Mouse (Mus musculus) midbrain, postnatal 0 days (tissue): ENCODE data around the gene Chst11. TPM values are rescaled to one million over a fixed set of nuclear protein-coding genes. Genes with fewer than 3 reads are reported as not detected.

ENCODE experiments used
- ATAC-seq: fragments of 200-750 bp; cut with Nextera tagmentation; 2 replicates; pipeline ENCODE4 v1.8.0; 2017; ENCODE audit warnings: moderate number of reproducible peaks, mild to moderate bottlenecking, moderate TSS enrichment, moderate library complexity; ENCODE audit not compliant: low FRiP score
- DNase-seq: peaks from one replicate; pipeline ENCODE4 v3.0.0-alpha.2; 2015; ENCODE audit warnings: low spot score
- H3K27ac ChIP-seq: fragments of 300-500 bp; sonication (generic); 2 replicates; pipeline ENCODE4 v1.5.1; 2014; ENCODE audit warnings: low read depth, mild to moderate bottlenecking, low read length, mixed read lengths
- H3K27me3 ChIP-seq: fragments of 300-500 bp; sonication (generic); 2 replicates; pipeline ENCODE4 v1.6.1; 2014; ENCODE audit warnings: low read length, control low read depth, mixed read lengths; ENCODE audit not compliant: insufficient read depth
- H3K36me3 ChIP-seq: fragments of 300-500 bp; sonication (generic); 2 replicates; pipeline ENCODE4 v1.6.1; 2014; ENCODE audit warnings: low read length, control low read depth, mixed read lengths; ENCODE audit not compliant: insufficient read depth
- H3K4me1 ChIP-seq: fragments of 300-500 bp; sonication (generic); 2 replicates; pipeline ENCODE4 v1.6.1; 2014; ENCODE audit warnings: mild to moderate bottlenecking, control low read depth, antibody characterized with exemption, low read length, mixed read lengths; ENCODE audit not compliant: insufficient read depth
- H3K4me2 ChIP-seq: fragments of 300-500 bp; sonication (generic); 2 replicates; pipeline ENCODE4 v1.6.1; 2014; ENCODE audit warnings: low read depth, mild to moderate bottlenecking, low read length, mixed read lengths; ENCODE audit not compliant: poor library complexity, severe bottlenecking
- H3K4me3 ChIP-seq: fragments of 300-500 bp; sonication (generic); 2 replicates; pipeline ENCODE4 v1.5.1; 2014; ENCODE audit warnings: low read depth, mild to moderate bottlenecking, low read length, moderate library complexity
- H3K9ac ChIP-seq: fragments of 300-500 bp; sonication (generic); replicated peaks from 2 replicates; pipeline ENCODE4 v1.6.1; 2014; ENCODE audit warnings: mild to moderate bottlenecking, low read length, moderate library complexity, mixed read lengths; ENCODE audit not compliant: poor library complexity, severe bottlenecking
- H3K9me3 ChIP-seq: fragments of 300-500 bp; sonication (generic); 2 replicates; pipeline ENCODE4 v1.6.1; 2016; ENCODE audit warnings: low read length, control low read depth
- CTCF ChIP-seq: IDR thresholded peaks from 2 replicates; pipeline ENCODE4 v1.5.1; 2016; ENCODE audit warnings: antibody characterized with exemption, mild to moderate bottlenecking
- WGBS: fragments of 180-500 bp; shearing (Covaris S2); extraction: QIAGEN DNeasy Blood & Tissue Kit; methylation state at CpG from one replicate; pipeline ENCODE4 v1.1.7; 2014; 5-methylcytosine and 5-hydroxymethylcytosine counted together
- polyA plus RNA-seq: library from polyadenylated mRNA; unstranded; fragments of >200 nt; fragmentation: Nextera tagmentation; extraction: Ambion mirVana; gene quantifications from 2 replicates; pipeline ENCODE4 v1.2.1, GENCODE M21; 2015
- total RNA-seq: library from RNA; depleted of rRNA; stranded (reverse); fragments of >200 nt; gene quantifications from 2 replicates; pipeline ENCODE4 v1.2.3, GENCODE M21; 2014

Gene Chst11
- total and polyA plus RNA-seq, 2 experiments from 2014 or later: 2.8 to 20.5 TPM

GRCm38 (mm10) chr10:83030103-83030661 is 44.9 kb downstream of the Chst11 start:
- Histone ChIP-seq H3K27me3 (no peaks in the 10 kb centered on the region), H3K4me1 (no peaks in the 10 kb centered on the region), H3K9ac (no peak overlapping the region), H3K4me3 (no peak overlapping the region), H3K4me2 (no peak overlapping the region), H3K27ac (no peak overlapping the region), H3K9me3 (no peaks in the 10 kb centered on the region), H3K36me3 (no peaks in the 10 kb centered on the region)
- no peak for TF ChIP-seq CTCF
- 67% methylated on average over 5 of the region's 5 CpGs for WGBS
- no peak for DNase-seq
- no peak for ATAC-seq

- Histone ChIP-seq H3K9ac (no peak overlapping the region), H3K27me3 (no peaks in the 10 kb centered on the region), H3K9me3 (no peaks in the 10 kb centered on the region), H3K27ac (no peak overlapping the region), H3K4me2 (no peak overlapping the region), H3K4me1 (no peaks in the 10 kb centered on the region), H3K4me3 (no peak overlapping the region), H3K36me3 (no peaks in the 10 kb centered on the region)
- ATAC-seq (no peak), DNase-seq (no peak)
- no peak for TF ChIP-seq CTCF
- WGBS: 36% methylated on average over 6 of the region's 6 CpGs
Observed at GRCm38 (mm10) chr10:83030928-83031327, 45.6 kb downstream of the Chst11 start.

DNA sequence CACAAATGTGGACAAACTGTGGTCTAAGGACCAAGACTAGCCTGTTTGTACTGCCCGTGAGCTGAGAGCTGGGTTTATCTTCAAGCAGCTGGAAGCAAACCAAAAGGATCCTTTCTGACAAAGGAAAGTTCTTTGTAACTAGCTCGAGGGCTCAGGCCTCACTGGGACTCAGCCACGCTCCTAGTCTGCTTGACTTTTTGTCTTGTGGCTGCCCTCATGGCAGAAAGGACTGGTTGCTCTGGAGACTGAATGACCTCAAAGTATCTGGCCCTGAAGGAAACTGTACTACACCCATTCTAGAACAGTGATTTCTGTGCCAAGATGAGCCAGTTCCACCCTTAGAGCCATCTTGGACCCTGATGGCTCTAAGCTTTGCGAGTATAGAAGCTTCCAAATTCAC is 46.3 kb downstream of the Chst11 start:
- no peak overlapping the region for H3K4me2 ChIP-seq
- no peak for ATAC-seq
- H3K9ac ChIP-seq: no peak overlapping the region
- no peaks in the 10 kb centered on the region for H3K9me3 ChIP-seq
- no peak for TF ChIP-seq CTCF
- peak; percentile 24 for DNase-seq
- 54% methylated on average over 4 of the region's 4 CpGs for WGBS
- H3K27ac ChIP-seq: no peak overlapping the region
- no peak overlapping the region for H3K4me3 ChIP-seq
- no peaks in the 10 kb centered on the region for H3K4me1 ChIP-seq
- H3K27me3 ChIP-seq: no peaks in the 10 kb centered on the region
- H3K36me3 ChIP-seq: no peaks in the 10 kb centered on the region

- no peak for ATAC-seq
- 76% methylated on average over 10 of the region's 10 CpGs for WGBS
- no peak for TF ChIP-seq CTCF
- H3K4me2 ChIP-seq: no peak overlapping the region
- H3K9ac ChIP-seq: no peak overlapping the region
- no peak for DNase-seq
- no peak overlapping the region for H3K4me3 ChIP-seq
- H3K27ac ChIP-seq: no peak overlapping the region
- no peaks in the 10 kb centered on the region for H3K9me3 ChIP-seq
- H3K27me3 ChIP-seq: no peaks in the 10 kb centered on the region
- H3K4me1 ChIP-seq: no peaks in the 10 kb centered on the region; the same call in 1 of the 2 replicates
- H3K36me3 ChIP-seq: no peaks in the 10 kb centered on the region
Observed at GRCm38 (mm10) chr10:83032559-83032958, 47.3 kb downstream of the Chst11 start.

DNA sequence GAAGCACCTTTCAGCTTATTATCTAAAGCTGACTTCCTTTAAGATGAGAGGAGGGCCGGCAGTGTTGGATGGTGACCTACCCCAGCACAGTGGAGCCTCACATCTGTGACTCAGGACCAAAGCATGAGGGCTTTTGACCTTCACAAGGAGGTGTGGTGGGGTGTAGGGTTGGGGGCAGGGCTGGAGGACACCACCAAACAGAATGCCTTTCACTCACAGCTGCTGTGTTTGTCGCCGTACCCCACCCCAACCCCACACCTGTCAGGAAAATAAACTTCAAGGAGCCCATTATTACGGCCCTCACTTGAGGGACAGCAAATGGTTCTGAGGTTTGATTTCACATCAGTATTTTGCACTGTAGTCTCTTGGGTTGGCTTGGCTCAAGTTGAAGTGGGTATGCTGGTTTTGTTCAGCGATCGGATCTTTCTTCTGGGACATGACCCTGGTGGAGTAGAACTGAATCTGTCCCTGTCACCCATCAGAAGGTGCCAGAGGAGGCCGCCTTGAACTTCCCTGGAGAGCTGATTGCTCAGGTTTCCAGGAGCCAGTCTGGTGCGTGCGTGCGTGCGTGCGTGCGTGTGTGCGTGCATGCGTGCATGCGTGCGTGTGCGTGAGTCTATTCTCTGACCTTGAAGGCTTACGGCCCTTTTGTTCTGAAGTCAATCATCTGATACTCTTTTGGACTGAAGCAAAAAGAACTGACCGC is 51.2 kb downstream of the Chst11 start:
- no peaks in the 10 kb centered on the region for H3K36me3 ChIP-seq
- no peak for DNase-seq
- no peaks in the 10 kb centered on the region for H3K27me3 ChIP-seq
- ATAC-seq: no peak
- no peak overlapping the region for H3K4me3 ChIP-seq
- no peak overlapping the region for H3K27ac ChIP-seq
- no peak overlapping the region for H3K4me2 ChIP-seq
- 73% methylated on average over 20 of the region's 20 CpGs for WGBS
- TF ChIP-seq CTCF: no peak
- no peak overlapping the region for H3K9ac ChIP-seq
- no peaks in the 10 kb centered on the region; the same call in 1 of the 2 replicates for H3K4me1 ChIP-seq
- no peaks in the 10 kb centered on the region for H3K9me3 ChIP-seq

- no peaks in the 10 kb centered on the region for H3K9me3 ChIP-seq
- no peak for TF ChIP-seq CTCF
- no peaks in the 10 kb centered on the region for H3K36me3 ChIP-seq
- H3K27me3 ChIP-seq: no peaks in the 10 kb centered on the region
- peaks cover 2% of the 10 kb centered on the region; the same call in 1 of the 2 replicates for H3K4me1 ChIP-seq
- H3K4me2 ChIP-seq: no peak overlapping the region
- no peak overlapping the region for H3K4me3 ChIP-seq
- H3K27ac ChIP-seq: no peak overlapping the region
- DNase-seq: no peak
- 87% methylated on average over 9 of the region's 9 CpGs for WGBS
- H3K9ac ChIP-seq: no peak overlapping the region
- ATAC-seq: no peak
Observed at GRCm38 (mm10) chr10:83038166-83038565, 52.9 kb downstream of the Chst11 start.
